Mouse (Mus musculus): ENCODE data around the gene Polr2c. TPM values are rescaled to one million over a fixed set of nuclear protein-coding genes. Genes with fewer than 3 reads are reported as not detected.
A peak's percentile ranks its signal among the peaks of the same experiment; 100 is the strongest.
"Not testable (repeated sequence)": the region's sequence is repeated elsewhere in the genome, so short reads cannot be mapped to it uniquely, and the experiment has no call there.

Gene Polr2c
- polyA plus RNA-seq, 1 experiment from 2014 or later = 117 TPM

DNA sequence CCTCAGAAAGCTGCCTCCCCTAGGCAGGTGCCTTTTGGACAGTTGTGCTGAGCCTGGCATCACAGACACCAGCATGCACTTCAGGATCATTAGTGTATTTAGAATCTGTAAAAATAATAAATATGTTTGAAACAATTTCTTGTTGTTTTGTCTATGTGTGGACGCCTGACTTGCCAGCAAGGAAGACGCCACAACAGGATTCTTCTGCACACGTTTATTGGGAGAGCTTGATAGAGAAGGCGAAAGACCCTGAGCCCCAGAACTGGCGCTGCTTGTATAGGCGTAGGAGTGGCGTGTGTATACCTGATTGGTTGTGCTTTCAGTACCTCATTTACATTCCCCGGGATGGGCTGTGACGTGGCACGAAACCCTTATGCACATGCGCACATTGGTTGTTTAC is 2.5 kb upstream of the Polr2c start:
- Histone ChIP-seq H3K36me3 (peaks cover 46% of the 10 kb centered on the region), H3K4me1 (peaks cover 18% of the 10 kb centered on the region)
- H3K4me3 ChIP-seq (replicated peaks); H3K9me3 ChIP-seq (replicated peaks); ATAC-seq (ENCODE audit: low FRiP score); H3K27me3 ChIP-seq (replicated peaks); H3K27ac ChIP-seq (replicated peaks); H3K4me2 ChIP-seq; H3K9ac ChIP-seq (replicated peaks): not testable (repeated sequence)
- 90% methylated on average over 11 of the region's 11 CpGs for WGBS

DNA sequence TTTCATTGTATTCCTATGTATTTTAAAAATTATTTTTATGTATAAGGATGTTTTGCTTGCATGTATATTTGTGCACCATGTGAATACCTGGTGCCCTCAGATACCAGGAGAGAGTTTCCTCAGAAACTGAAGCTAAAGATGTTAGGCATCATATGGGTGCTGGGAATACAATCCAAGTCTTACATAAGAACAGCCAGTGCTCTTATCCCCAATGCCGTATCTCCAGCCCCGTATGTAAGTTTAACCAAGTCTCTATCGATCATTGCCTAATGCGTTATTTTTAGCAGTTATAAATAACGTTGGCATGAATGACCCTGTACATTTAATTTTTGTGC is 272 bp upstream of the Polr2c start:
- H3K4me1 ChIP-seq = peaks cover 18% of the 10 kb centered on the region
- no peak overlapping the region; the same call in 1 of the 2 replicates for H3K27ac ChIP-seq (replicated peaks)
- no peak overlapping the region for H3K9ac ChIP-seq (replicated peaks)
- peak overlapping the region; percentile 31; the same call in 1 of the 2 replicates for H3K4me2 ChIP-seq
- peak overlapping the region; percentile 92 for H3K4me3 ChIP-seq (replicated peaks)
- H3K27me3 ChIP-seq (replicated peaks) = no peaks in the 10 kb centered on the region
- peaks cover 41% of the 10 kb centered on the region for H3K36me3 ChIP-seq
- ATAC-seq (ENCODE audit: low FRiP score) = peak; percentile 18; the same call in 1 of the 2 replicates
- no peaks in the 10 kb centered on the region for H3K9me3 ChIP-seq (replicated peaks)
- WGBS = 33% methylated on average over 5 of the region's 5 CpGs

DNA sequence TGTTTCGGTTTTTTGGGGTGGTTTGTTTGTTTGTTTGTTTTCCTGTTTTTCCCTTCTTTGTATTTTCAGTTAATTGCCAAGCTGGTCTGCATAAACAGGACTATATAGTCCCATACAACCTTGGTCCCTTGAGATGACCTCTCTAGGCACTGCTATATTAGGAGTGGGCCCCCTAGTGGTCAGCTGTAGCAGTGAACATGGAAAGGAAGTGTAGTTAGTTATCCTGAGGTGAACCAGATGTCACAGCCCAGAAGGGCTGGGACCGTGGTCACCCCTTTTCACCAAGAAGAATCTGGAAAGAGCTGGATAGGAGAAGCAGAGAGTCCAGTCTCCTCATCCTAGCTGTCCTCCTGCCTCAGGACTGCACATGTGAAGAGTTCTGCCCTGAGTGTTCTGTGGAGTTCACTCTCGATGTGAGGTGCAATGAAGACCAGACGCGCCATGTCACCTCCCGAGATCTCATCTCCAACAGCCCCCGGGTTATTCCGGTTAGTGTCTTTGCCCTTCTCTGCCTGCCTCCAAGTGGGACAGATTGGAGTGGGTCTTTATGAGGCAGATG is 4.2 kb downstream of the Polr2c start:
- WGBS = 79% methylated on average over 8 of the region's 8 CpGs
- H3K36me3 ChIP-seq = peaks cover 57% of the 10 kb centered on the region
- H3K9me3 ChIP-seq (replicated peaks) = no peaks in the 10 kb centered on the region
- no peak overlapping the region for H3K27ac ChIP-seq (replicated peaks)
- H3K9ac ChIP-seq (replicated peaks) = no peak overlapping the region
- ATAC-seq (ENCODE audit: low FRiP score) = no peak
- H3K4me1 ChIP-seq = peaks cover 18% of the 10 kb centered on the region
- H3K4me3 ChIP-seq (replicated peaks) = no peak overlapping the region
- no peaks in the 10 kb centered on the region for H3K27me3 ChIP-seq (replicated peaks)
- H3K4me2 ChIP-seq = no peak overlapping the region

DNA sequence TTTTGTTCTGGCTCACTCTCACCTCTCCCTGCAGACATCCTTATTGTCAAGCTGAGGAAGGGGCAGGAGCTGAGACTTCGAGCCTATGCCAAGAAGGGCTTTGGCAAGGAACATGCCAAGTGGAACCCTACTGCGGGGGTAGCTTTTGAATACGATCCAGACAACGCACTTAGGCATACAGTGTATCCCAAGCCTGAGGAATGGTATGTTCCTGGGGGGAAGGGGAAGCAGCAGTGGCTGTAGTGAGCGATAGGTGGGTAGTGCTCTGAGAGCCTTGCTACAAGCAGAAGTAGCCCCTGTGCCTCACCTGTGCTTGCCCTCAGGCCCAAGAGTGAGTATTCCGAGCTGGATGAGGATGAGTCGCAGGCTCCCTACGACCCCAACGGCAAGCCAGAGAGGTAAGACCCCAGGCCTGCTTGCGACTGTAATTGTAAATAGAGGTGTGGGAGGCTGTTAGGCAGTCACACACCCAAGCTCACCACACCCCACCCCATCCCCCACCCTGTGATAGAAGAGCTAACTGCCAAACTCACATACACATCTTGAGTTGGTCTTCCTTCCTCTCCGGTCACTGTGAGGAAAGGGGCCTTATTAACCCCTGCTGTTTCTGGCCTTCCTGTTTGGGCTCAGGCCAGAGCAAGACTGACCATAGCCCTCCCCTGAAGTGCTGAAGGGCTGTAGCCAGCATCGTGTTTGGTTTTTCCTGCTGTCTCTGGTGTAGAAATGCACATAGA is 5.4 kb downstream of the Polr2c start:
- H3K36me3 ChIP-seq = peaks cover 68% of the 10 kb centered on the region
- no peak for ATAC-seq (ENCODE audit: low FRiP score)
- no peak overlapping the region for H3K9ac ChIP-seq (replicated peaks)
- WGBS = 93% methylated on average over 12 of the region's 12 CpGs
- H3K4me1 ChIP-seq = peaks cover 18% of the 10 kb centered on the region
- no peaks in the 10 kb centered on the region for H3K27me3 ChIP-seq (replicated peaks)
- H3K4me2 ChIP-seq = no peak overlapping the region
- no peaks in the 10 kb centered on the region for H3K9me3 ChIP-seq (replicated peaks)
- H3K27ac ChIP-seq (replicated peaks) = no peak overlapping the region
- no peak overlapping the region for H3K4me3 ChIP-seq (replicated peaks)

DNA sequence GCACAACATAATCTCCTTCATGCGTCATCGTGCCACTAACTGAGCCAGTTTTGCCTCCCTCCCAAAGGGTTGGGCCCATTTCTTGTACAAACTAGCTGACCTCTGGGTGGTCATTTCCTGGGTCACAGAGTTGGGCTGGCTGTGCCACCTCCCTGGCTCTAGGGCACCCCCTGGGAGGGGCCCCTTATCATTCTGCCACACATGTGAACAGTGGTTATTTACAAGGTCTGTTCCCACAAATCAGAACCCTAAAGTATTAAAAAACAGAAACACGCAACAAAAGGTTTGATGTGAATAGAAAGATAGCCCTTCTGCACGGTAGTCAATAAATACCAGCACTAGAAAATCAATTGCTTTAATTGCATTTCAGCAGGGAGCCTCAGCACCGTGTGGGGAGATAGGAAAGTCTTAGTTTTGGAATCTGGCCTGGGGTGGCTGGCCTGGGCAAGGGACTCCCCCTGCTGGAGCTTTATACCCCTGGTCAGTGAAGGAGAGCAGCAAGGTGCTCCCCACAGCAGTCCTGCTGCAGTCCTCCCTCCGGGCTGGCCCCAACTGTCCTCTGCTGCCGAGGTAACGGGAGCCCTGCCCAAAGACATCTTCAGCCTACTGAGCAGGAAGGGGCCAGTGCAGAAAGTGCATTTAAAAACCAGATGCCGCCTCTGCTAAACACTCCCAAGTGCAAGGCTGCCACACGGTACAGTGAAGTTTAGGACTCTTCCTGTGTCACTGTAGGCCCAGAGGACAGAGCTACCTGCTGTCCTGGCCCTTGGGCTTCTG is 6.8 kb downstream of the Polr2c start:
- no peak for ATAC-seq (ENCODE audit: low FRiP score)
- WGBS = 70% methylated on average over 10 of the region's 10 CpGs
- H3K9me3 ChIP-seq (replicated peaks) = no peaks in the 10 kb centered on the region
- H3K4me3 ChIP-seq (replicated peaks) = no peak overlapping the region
- no peak overlapping the region for H3K9ac ChIP-seq (replicated peaks)
- no peaks in the 10 kb centered on the region for H3K27me3 ChIP-seq (replicated peaks)
- H3K4me1 ChIP-seq = peaks cover 20% of the 10 kb centered on the region
- H3K27ac ChIP-seq (replicated peaks) = no peak overlapping the region
- no peak overlapping the region for H3K4me2 ChIP-seq
- H3K36me3 ChIP-seq = peaks cover 69% of the 10 kb centered on the region

DNA sequence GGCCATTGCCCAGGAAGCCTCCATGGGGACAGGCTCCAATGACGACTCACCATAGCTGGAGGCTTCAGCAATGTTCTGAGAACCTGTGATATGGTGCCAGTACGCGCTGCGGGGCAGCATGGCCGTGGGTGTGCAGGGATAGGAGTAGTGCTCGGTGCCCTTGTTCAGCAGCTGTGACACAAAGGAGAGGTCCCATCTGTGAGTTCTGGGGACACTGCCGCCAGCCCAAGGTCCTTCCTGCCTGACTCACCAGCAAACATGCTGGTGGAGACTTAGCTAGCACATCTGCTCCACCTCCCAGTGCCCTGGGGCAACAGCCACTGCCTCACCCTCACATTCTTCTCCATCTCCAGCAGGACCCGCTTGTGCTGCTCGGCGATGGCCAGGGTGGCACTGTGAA is 8.0 kb downstream of the Polr2c start:
- Histone ChIP-seq H3K4me3 (replicated peaks) (no peak overlapping the region), H3K27me3 (replicated peaks) (no peaks in the 10 kb centered on the region), H3K4me1 (peaks cover 26% of the 10 kb centered on the region), H3K9me3 (replicated peaks) (no peaks in the 10 kb centered on the region), H3K36me3 (peaks cover 66% of the 10 kb centered on the region), H3K4me2 (no peak overlapping the region), H3K9ac (replicated peaks) (no peak overlapping the region), H3K27ac (replicated peaks) (no peak overlapping the region)
- 77% methylated on average over 10 of the region's 10 CpGs for WGBS
- ATAC-seq (ENCODE audit: low FRiP score) = no peak

DNA sequence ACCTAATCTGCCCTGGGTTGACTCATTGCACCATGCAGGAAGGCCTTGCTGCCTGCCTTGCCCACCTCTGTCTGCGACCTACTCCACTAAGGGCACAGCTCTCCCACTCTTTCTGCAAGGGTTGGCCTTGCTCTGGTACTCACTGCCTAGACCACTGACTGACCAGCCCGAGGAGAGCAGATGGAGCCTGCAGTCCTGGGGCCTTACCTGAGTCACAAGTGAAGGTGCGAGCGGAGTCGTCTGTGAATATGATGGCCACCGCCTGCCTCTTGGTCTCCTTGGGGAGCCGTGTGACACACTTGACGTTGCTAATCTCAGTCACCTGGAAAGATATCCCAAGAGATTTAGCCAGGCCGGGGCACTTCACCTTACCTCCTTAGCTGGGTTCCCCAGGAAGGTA is 9.7 kb downstream of the Polr2c start:
- Histone ChIP-seq H3K27ac (replicated peaks) (no peak overlapping the region), H3K4me3 (replicated peaks) (no peak overlapping the region), H3K4me1 (peaks cover 41% of the 10 kb centered on the region), H3K4me2 (no peak overlapping the region), H3K36me3 (peaks cover 55% of the 10 kb centered on the region), H3K9me3 (replicated peaks) (no peaks in the 10 kb centered on the region), H3K27me3 (replicated peaks) (no peaks in the 10 kb centered on the region), H3K9ac (replicated peaks) (no peak overlapping the region)
- ATAC-seq (ENCODE audit: low FRiP score) = no peak
- 89% methylated on average over 9 of the region's 9 CpGs for WGBS

DNA sequence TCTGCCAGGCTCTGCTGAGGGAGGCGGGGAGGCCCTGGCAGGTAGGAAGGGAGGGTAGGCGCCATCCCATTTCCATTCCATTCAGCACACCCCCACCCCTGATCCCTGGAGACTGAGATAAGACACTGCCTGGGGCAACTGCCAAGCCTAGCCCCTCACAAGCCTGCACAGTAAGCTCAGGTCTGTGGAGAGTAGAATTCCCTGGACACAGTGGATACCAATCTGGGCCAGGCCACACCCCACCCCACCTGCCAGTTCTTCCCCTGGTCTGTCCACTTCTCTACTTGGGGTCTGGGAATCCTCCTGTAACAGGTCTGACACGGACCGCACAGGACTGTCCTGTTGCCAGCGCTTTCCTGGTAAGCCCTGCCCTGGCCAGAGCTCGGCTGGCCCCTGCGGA is 11.9 kb downstream of the Polr2c start:
- Histone ChIP-seq H3K4me1 (peaks cover 48% of the 10 kb centered on the region), H3K36me3 (peaks cover 35% of the 10 kb centered on the region), H3K4me3 (replicated peaks) (peak overlapping the region; percentile 69), H3K27ac (replicated peaks) (no peak overlapping the region), H3K9ac (replicated peaks) (peak overlapping the region; percentile 76), H3K4me2 (peak overlapping the region; percentile 87), H3K9me3 (replicated peaks) (no peaks in the 10 kb centered on the region), H3K27me3 (replicated peaks) (peaks cover 8% of the 10 kb centered on the region)
- ATAC-seq (ENCODE audit: low FRiP score) = no peak
- WGBS = 59% methylated on average over 7 of the region's 7 CpGs

DNA sequence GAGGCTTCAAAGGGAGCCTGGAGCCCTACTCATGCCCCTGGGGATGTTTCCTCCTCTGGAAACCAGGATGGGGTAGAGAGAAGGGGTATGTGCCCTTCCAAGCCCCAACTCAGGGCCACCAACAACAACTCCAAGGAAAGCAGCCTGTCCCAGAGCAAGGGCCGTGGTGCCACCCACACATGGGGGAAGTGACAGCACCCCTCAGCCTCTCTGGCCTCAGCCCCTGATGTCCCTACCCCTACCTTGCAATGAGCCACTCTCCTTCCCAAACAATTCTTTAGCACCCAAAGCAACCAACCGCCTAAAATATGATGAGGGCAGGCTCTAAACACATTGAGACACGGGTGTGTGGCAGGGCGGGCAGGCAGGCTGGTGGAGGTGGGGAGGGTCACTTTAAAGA is 12.8 kb downstream of the Polr2c start:
- WGBS = 18% methylated on average over 4 of the region's 4 CpGs
- Histone ChIP-seq H3K27me3 (replicated peaks) (peaks cover 17% of the 10 kb centered on the region), H3K9ac (replicated peaks) (peak overlapping the region; percentile 76), H3K27ac (replicated peaks) (peak overlapping the region; percentile 86), H3K4me1 (peaks cover 57% of the 10 kb centered on the region), H3K4me2 (peak overlapping the region; percentile 87), H3K9me3 (replicated peaks) (no peaks in the 10 kb centered on the region), H3K36me3 (peaks cover 27% of the 10 kb centered on the region), H3K4me3 (replicated peaks) (peak overlapping the region; percentile 69)
- 0 out of 2 replicates have a peak, but pooled peaks have one; percentile 0 for ATAC-seq (ENCODE audit: low FRiP score)

DNA sequence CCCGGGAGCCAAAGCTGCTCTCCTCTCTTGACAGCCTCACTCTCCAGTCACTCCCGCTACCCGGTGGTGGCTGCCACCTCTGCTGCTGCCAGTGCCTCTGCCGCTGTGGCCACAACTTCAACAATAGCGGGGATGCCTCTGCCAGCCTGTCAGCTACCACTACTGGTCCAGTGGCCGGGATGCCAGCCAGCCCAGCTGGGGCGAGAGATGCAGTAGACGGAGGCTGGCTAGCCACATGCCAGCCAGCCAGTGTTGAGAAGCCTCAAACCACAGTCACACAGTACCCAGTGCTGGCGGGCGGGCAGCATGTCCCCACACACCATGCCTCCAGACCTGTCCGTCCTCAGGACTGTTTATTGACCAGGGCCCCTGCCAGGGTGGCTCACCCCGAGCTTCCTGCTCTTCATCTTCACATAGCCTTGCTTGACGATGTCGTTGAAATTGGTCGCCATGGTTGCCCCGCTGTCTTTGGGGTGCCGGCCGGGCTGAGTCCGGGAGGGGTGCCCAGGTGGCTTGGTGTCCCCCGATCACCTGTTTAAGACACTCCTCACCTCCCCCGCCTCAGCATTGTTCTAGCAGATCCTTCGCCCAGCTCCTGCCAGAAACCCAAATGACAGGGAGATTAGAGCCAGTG is 13.3 kb downstream of the Polr2c start:
- ATAC-seq (ENCODE audit: low FRiP score) = peak; percentile 65
- H3K27ac ChIP-seq (replicated peaks) = peak overlapping the region; percentile 86
- H3K4me2 ChIP-seq = peak overlapping the region; percentile 87
- H3K9ac ChIP-seq (replicated peaks) = peak overlapping the region; percentile 76
- H3K4me3 ChIP-seq (replicated peaks) = peak overlapping the region; percentile 69
- no peaks in the 10 kb centered on the region for H3K9me3 ChIP-seq (replicated peaks)
- H3K36me3 ChIP-seq = peaks cover 21% of the 10 kb centered on the region
- peaks cover 19% of the 10 kb centered on the region for H3K27me3 ChIP-seq (replicated peaks)
- WGBS = 2% methylated on average over 22 of the region's 22 CpGs
- peaks cover 63% of the 10 kb centered on the region for H3K4me1 ChIP-seq

DNA sequence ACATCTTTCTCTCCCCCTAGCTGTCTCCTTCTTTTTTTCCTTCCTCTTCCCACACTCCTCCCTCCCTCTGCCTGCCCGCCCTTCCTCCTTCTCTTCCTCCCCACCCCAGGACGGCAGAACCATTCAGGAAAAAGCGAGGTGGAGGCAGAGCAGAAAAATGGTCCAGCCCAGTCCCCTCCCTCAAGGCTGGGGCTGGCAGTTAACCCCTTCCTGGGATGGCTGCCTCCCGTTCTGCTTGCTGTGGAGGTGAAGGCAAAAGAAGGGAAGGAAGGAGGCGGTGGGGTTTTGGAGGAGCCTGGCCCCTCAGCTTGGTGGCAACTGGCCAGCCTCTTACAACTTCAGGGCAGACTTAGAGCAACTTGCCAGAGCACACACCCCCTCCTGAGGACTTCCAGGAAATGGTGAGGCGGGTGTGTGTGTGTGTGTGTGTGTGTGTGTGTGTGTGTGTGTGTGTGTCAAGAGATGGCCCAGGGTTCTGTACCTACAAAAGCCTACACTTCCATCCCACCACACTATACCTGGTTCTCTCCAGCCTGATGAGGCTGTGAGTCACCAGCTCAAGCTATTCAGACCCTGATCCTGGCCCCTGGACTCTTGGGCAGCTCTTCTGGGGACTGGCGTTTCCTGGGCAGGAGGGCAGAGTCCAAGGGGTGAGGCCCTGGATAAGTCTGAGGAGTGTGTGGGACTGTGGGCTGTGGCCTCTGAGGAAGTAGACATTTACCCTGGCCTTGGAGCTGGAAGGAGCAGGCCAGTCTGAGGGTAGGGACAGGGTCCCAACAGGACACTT is 14.1 kb downstream of the Polr2c start:
- ATAC-seq (ENCODE audit: low FRiP score) = peak; percentile 77
- peak overlapping the region; percentile 86 for H3K27ac ChIP-seq (replicated peaks)
- WGBS = 4% methylated on average over 7 of the region's 7 CpGs

More for the DNA sequence above, 14.1 kb downstream of the Polr2c start:
- Histone ChIP-seq H3K9me3 (replicated peaks) (no peaks in the 10 kb centered on the region), H3K4me3 (replicated peaks) (peak overlapping the region; percentile 69), H3K4me2 (peak overlapping the region; percentile 87), H3K4me1 (peaks cover 69% of the 10 kb centered on the region), H3K9ac (replicated peaks) (peak overlapping the region; percentile 76), H3K36me3 (peaks cover 14% of the 10 kb centered on the region), H3K27me3 (replicated peaks) (peaks cover 19% of the 10 kb centered on the region)

Data from neural tube, embryonic 15.5 days (tissue).